In genomic region chr1:134495216-134495539, GRCm38 (mm10) we compare ENCODE assay signal across 8 mouse cellular contexts. TPM values are rescaled to one million over a fixed set of nuclear protein-coding genes. Genes with fewer than 3 reads are reported as not detected.
DNase-seq lines count a peak whose midpoint lies in the region; ATAC-seq and TF ChIP-seq lines count a peak whose summit lies in the region.

No protein-coding gene starts in this region.

- H3K27me3 ChIP-seq in kidney, embryonic 15.5 days, result no peaks in the 10 kb centered on the region
- H3K27me3 ChIP-seq in hindbrain, embryonic 15.5 days, result no peaks in the 10 kb centered on the region
- no peaks in the 10 kb centered on the region for H3K27me3 ChIP-seq in midbrain, embryonic 16.5 days (ENCODE audit: control insufficient read depth, insufficient read depth, low read depth, low read length)

- H3K4me2 ChIP-seq in kidney, embryonic 15.5 days, result peak overlapping the region; percentile 75
- H3K4me2 ChIP-seq in hindbrain, embryonic 15.5 days, result peak overlapping the region; percentile 74
- peak overlapping the region; percentile 73 for H3K4me2 ChIP-seq in midbrain, embryonic 16.5 days (ENCODE audit: low read length)

- intact Hi-C loops in gastrocnemius, postnatal 14 days (cut with DNase I; ENCODE audit: low total_unique reads), result no loop called here

- H3K4me3 ChIP-seq in kidney, embryonic 15.5 days (replicated peaks), result peak overlapping the region; percentile 65
- peak overlapping the region; percentile 92 for H3K4me3 ChIP-seq in bone marrow, adult 2 months (replicated peaks; ENCODE audit: control insufficient read depth, low read depth, low read length)
- peak overlapping the region; percentile 81 for H3K4me3 ChIP-seq in hindbrain, embryonic 15.5 days
- H3K4me3 ChIP-seq in midbrain, embryonic 16.5 days (ENCODE audit: low read depth, low read length), result peak overlapping the region; percentile 77

- no peak for TF ChIP-seq POLR2A in bone marrow, adult 2 months (IDR thresholded peaks at IDR 0.05; ENCODE audit: borderline replicate concordance, control insufficient read depth, low read depth, low read length)

- no peaks in the 10 kb centered on the region for H3K9me3 ChIP-seq in kidney, embryonic 15.5 days (replicated peaks)
- no peaks in the 10 kb centered on the region for H3K9me3 ChIP-seq in hindbrain, embryonic 15.5 days
- no peaks in the 10 kb centered on the region for H3K9me3 ChIP-seq in midbrain, embryonic 16.5 days (replicated peaks; ENCODE audit: control insufficient read depth, low read length, poor library complexity, severe bottlenecking)

- TF ChIP-seq CTCF in bone marrow, adult 2 months (IDR thresholded peaks at IDR 0.05; ENCODE audit: control insufficient read depth, insufficient read depth, low read length), result no peak

- no peak for ATAC-seq in kidney, embryonic 15.5 days (replicated peaks; ENCODE audit: low FRiP score)
- ATAC-seq in hindbrain, embryonic 15.5 days (ENCODE audit: low FRiP score, low read depth), result no peak
- no peak for ATAC-seq in midbrain, embryonic 16.5 days

- H3K36me3 ChIP-seq in kidney, embryonic 15.5 days, result peaks cover 20% of the 10 kb centered on the region
- H3K36me3 ChIP-seq in hindbrain, embryonic 15.5 days, result peaks cover 2% of the 10 kb centered on the region; the same call in 1 of the 2 replicates
- no peaks in the 10 kb centered on the region for H3K36me3 ChIP-seq in midbrain, embryonic 16.5 days (ENCODE audit: control insufficient read depth, insufficient read depth, low read length)

- 19% methylated on average over 5 of the region's 5 CpGs for WGBS in kidney, embryonic 15.5 days
- 10% methylated on average over 5 of the region's 5 CpGs for WGBS in bone marrow, adult 2 months
- 22% methylated on average over 5 of the region's 5 CpGs for WGBS in hindbrain, embryonic 15.5 days
- 19% methylated on average over 5 of the region's 5 CpGs for WGBS in midbrain, embryonic 16.5 days

- H3K4me1 ChIP-seq in kidney, embryonic 15.5 days, result peaks cover 19% of the 10 kb centered on the region
- H3K4me1 ChIP-seq in bone marrow, adult 2 months (ENCODE audit: control insufficient read depth, insufficient read depth, low read length), result peaks cover 3% of the 10 kb centered on the region; the same call in 1 of the 2 replicates
- H3K4me1 ChIP-seq in hindbrain, embryonic 15.5 days (replicated peaks), result peaks cover 17% of the 10 kb centered on the region
- H3K4me1 ChIP-seq in midbrain, embryonic 16.5 days (ENCODE audit: control insufficient read depth, insufficient read depth, low read length), result peaks cover 15% of the 10 kb centered on the region

- no peak for DNase-seq in kidney, postnatal 10 days
- DNase-seq in gastrocnemius, postnatal 14 days, result no peak
- DNase-seq in embryo, embryonic 10 days (ENCODE audit: low spot score), result no peak
- no peak for DNase-seq in adrenal gland, adult 18-20 months (ENCODE audit: low spot score in 2 of 2)

- peak overlapping the region; percentile 56 for H3K9ac ChIP-seq in kidney, embryonic 15.5 days
- H3K9ac ChIP-seq in hindbrain, embryonic 15.5 days, result peak overlapping the region; percentile 71
- peak overlapping the region; percentile 80 for H3K9ac ChIP-seq in midbrain, embryonic 16.5 days (ENCODE audit: low read depth, low read length)

- H3K27ac ChIP-seq in kidney, embryonic 15.5 days, result peak overlapping the region; percentile 94
- H3K27ac ChIP-seq in bone marrow, adult 2 months (ENCODE audit: control insufficient read depth, insufficient read depth, low read depth, low read length, poor library complexity), result peak overlapping the region; percentile 97
- peak overlapping the region; percentile 95 for H3K27ac ChIP-seq in hindbrain, embryonic 15.5 days (replicated peaks)
- peak overlapping the region; percentile 95 for H3K27ac ChIP-seq in midbrain, embryonic 16.5 days (ENCODE audit: low read length)

RNA-seq across cellular contexts. Expression of gene Rabif, which starts 0.7 kb away (rescaled TPM):
- polyA plus RNA-seq in kidney, embryonic 15.5 days (2015; fragmentation: Nextera tagmentation; extraction: Ambion mirVana), result 43.6 and 44.3 TPM in 2 replicates
- 10.0 and 10.9 TPM in 2 replicates for polyA plus RNA-seq in bone marrow, adult 2 months (2011; ENCODE audit: insufficient read depth, insufficient read length, low replicate concordance, missing spikeins)
- 72.4 and 73.1 TPM in 2 replicates for polyA plus RNA-seq in hindbrain, embryonic 15.5 days (2015; fragmentation: Nextera tagmentation; extraction: Ambion mirVana)
- 73.3 and 78.5 TPM in 2 replicates for polyA plus RNA-seq in midbrain, embryonic 16.5 days (2015; fragmentation: Nextera tagmentation; extraction: Ambion mirVana)
- 1 to 10 TPM; 5.7 to 6.7 TPM for total RNA-seq in gastrocnemius, postnatal 14 days (2021)
- total RNA-seq in adrenal gland, adult 18-20 months (2021), result 10 to 100 TPM; 22.0 to 27.1 TPM

RNA-seq across cellular contexts. Expression of gene Klhl12, which starts 39.8 kb away (rescaled TPM):
- polyA plus RNA-seq in kidney, embryonic 15.5 days (2015; fragmentation: Nextera tagmentation; extraction: Ambion mirVana), result 31.3 and 32.6 TPM in 2 replicates
- 24.1 and 38.0 TPM in 2 replicates for polyA plus RNA-seq in bone marrow, adult 2 months (2011; ENCODE audit: insufficient read depth, insufficient read length, low replicate concordance, missing spikeins)
- polyA plus RNA-seq in hindbrain, embryonic 15.5 days (2015; fragmentation: Nextera tagmentation; extraction: Ambion mirVana), result 38.0 and 38.2 TPM in 2 replicates
- polyA plus RNA-seq in midbrain, embryonic 16.5 days (2015; fragmentation: Nextera tagmentation; extraction: Ambion mirVana), result 37.6 and 37.9 TPM in 2 replicates
- 10 to 100 TPM in 1 of 2 experiments, 1 to 10 TPM in 1; 9.3 to 10.5 TPM for total RNA-seq in gastrocnemius, postnatal 14 days (2021)
- total RNA-seq in adrenal gland, adult 18-20 months (2021), result 10 to 100 TPM; 18.7 to 20.7 TPM

RNA-seq across cellular contexts. Expression of gene Mgat4e, which starts 54.3 kb away (rescaled TPM):
- not detected in 2 replicates for polyA plus RNA-seq in kidney, embryonic 15.5 days (2015; fragmentation: Nextera tagmentation; extraction: Ambion mirVana)
- polyA plus RNA-seq in bone marrow, adult 2 months (2011; ENCODE audit: insufficient read depth, insufficient read length, low replicate concordance, missing spikeins), result not detected in 2 replicates
- not detected in 2 replicates for polyA plus RNA-seq in hindbrain, embryonic 15.5 days (2015; fragmentation: Nextera tagmentation; extraction: Ambion mirVana)
- not detected in 2 replicates for polyA plus RNA-seq in midbrain, embryonic 16.5 days (2015; fragmentation: Nextera tagmentation; extraction: Ambion mirVana)
- total RNA-seq in gastrocnemius, postnatal 14 days (2021), result not detected
- total RNA-seq in adrenal gland, adult 18-20 months (2021), result not detected
